Mouse (Mus musculus): ENCODE data around the gene Gpr152.

GRCm38 (mm10) chr19:4156771-4157170, 17.2 kb downstream of the Gpr152 start:
- TF ChIP-seq CTCF (IDR thresholded peaks at IDR 0.05; ENCODE audit: low read depth, low read length) (no peak), POLR2A (IDR thresholded peaks at IDR 0.05; ENCODE audit: insufficient read depth, low read length) (no peak)

Data from ES-Bruce4 (cell line).